Mouse (Mus musculus) cortical plate, adult 2 months (tissue): ENCODE results near the gene AL731706.2.

Experiments used
- CTCF ChIP-seq: fragments of 200-500 bp; IDR thresholded peaks from 2 replicates; pipeline ENCODE4 v1.5.1; 2011; ENCODE audit warnings: mild to moderate bottlenecking, control low read depth, low read length; ENCODE audit not compliant: insufficient read depth; ENCODE audit errors: extremely low read depth
- POLR2A ChIP-seq: fragments of 200-500 bp; IDR thresholded peaks from 2 replicates; pipeline ENCODE4 v1.6.1; 2011; ENCODE audit warnings: mild to moderate bottlenecking, low read length, control low read depth; ENCODE audit not compliant: insufficient read depth; ENCODE audit errors: extremely low read depth

DNA sequence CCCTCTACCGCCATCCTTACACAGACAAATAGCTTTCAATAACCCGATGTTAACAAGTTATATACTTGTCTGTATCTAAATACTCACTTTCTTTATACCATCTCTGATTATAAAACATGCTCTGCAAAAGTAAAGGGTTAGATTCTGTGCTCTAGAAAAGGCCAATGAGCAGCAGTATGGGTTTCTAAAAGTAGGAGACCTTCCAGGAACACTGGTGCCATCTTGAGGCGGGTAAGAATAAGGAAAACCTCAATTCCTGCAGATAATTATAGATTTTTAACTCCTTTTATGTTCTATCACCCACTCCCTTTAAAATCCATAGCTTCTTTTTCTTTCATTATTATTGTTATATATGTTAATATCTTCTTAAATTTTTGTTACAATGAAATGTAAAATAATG is 49.6 kb downstream of the AL731706.2 start:
- TF ChIP-seq POLR2A (no peak), CTCF (peak; percentile 36; the same call in 1 of the 2 replicates)
